Mouse (Mus musculus) urinary bladder, adult 18-20 months (tissue): ENCODE data around the gene Mtrf1.
"Not testable (repeated sequence)": the region's sequence is repeated elsewhere in the genome, so short reads cannot be mapped to it uniquely, and the experiment has no call there.

Experiments
- DNase-seq, 2 experiments: peaks; one replicate each; pipeline ENCODE4 v3.0.0; 2022; ENCODE audit warnings: low spot score in 2 of 2, mixed read lengths in 2 of 2

Gene Mtrf1

DNA sequence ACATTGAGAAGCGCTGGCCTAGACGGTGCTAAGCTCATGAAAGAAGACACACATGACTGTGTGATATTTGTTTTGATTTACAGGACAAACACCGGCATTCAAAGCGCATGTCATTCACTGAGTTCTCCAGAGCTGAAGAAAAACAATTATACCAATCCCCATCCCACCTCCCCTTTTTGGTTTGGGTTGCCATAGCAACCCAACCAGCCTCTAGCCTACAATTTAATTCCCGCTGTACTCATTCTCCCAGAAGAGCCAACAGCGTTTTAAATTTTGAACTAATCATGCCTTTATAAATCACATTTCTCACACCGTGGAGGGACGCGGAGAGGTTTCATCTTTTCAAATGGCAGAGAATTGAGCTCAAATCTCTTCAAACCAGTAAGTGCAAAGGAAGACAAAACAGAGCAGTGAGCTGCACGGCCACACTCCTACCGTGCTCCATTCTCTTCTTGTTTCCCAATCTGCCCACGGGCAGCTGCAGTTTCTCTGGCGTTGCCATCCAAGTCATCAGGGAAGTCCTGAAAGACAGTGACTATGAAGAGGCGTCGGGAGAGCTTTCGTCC is 47.6 kb downstream of the Mtrf1 start:
- DNase-seq = no peak

GRCm38 (mm10) chr14:79451681-79452590 is 54.4 kb downstream of the Mtrf1 start, which contains the start of gene Kbtbd6:
TSS of gene Kbtbd6 (plus strand) at chr14:79451835.
- peak; percentile 70 to 72 for DNase-seq

DNA sequence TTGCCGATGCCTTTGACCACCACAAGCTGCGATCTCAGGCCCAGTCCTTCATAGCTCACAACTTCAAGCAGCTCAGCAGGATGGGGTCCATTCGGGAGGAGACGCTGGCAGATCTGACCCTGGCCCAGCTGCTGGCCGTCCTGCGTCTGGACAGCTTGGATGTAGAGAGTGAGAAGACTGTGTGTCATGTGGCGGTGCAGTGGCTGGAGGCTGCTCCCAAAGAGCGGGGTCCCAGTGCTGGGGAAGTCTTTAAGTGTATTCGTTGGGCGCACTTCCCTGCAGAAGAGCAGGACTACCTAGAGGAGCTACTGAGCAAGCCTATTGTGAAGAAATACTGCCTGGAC is 55.0 kb downstream of the Mtrf1 start:
- not testable (repeated sequence) for DNase-seq

- DNase-seq = no peak
Measured at GRCm38 (mm10) chr14:79460401-79460800, 62.8 kb downstream of the Mtrf1 start.

- DNase-seq = no peak
Measured at GRCm38 (mm10) chr14:79460988-79461387, 63.4 kb downstream of the Mtrf1 start.

- DNase-seq = no peak
Measured at GRCm38 (mm10) chr14:79465623-79466022, 68.1 kb downstream of the Mtrf1 start.

DNA sequence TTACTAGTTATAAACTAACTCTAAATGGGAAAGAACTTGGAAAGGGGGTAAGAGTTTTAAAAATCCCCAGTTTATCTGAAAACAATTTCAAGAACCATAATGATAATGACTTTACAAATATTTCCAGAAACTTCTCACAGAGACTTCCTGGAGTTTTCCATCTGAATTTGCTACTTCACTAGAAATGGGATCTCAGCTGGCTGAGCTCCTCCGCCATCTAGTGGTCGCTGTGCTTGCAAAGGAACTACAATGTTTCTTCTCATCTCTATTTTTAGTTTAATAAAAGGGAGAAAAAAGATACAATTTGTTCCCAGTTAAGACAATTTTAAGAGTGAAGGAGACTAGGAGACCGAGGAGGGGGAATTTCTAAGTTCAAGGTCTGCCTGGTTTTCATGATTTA is 70.0 kb downstream of the Mtrf1 start:
- no peak for DNase-seq
